Mouse (Mus musculus) cerebellum, adult 9-10 months (tissue): ENCODE measurements around the gene Mast2.
A peak's percentile ranks its signal among the peaks of the same experiment; 100 is the strongest.

Experiments used
- DNase-seq: peaks from one replicate; pipeline ENCODE4 v3.0.0; 2022

Gene Mast2

GRCm38 (mm10) chr4:116464126-116464981, at the start of gene Mast2:
Gene Mast2 (minus strand): TSS chr4:116464183.
- DNase-seq, result peak; percentile 87

- peak; percentile 96 for DNase-seq
Observed at GRCm38 (mm10) chr4:116507425-116508218, 43.6 kb upstream of the Mast2 start, which contains the start of gene Ipp. Gene Ipp (plus strand): TSS chr4:116507549.

GRCm38 (mm10) chr4:116506886-116507424, 43.0 kb upstream of the Mast2 start:
- no peak for DNase-seq

GRCm38 (mm10) chr4:116499978-116500377, 36.0 kb upstream of the Mast2 start:
- DNase-seq, result no peak

GRCm38 (mm10) chr4:116493646-116494045, 29.7 kb upstream of the Mast2 start:
- no peak for DNase-seq

GRCm38 (mm10) chr4:116492460-116492859, 28.5 kb upstream of the Mast2 start:
- no peak for DNase-seq

- no peak for DNase-seq
Observed at GRCm38 (mm10) chr4:116491886-116492285, 27.9 kb upstream of the Mast2 start.

GRCm38 (mm10) chr4:116491119-116491536, 27.1 kb upstream of the Mast2 start:
- DNase-seq, result no peak

GRCm38 (mm10) chr4:116483476-116483875, 19.5 kb upstream of the Mast2 start:
- DNase-seq, result no peak

- DNase-seq, result no peak
Observed at GRCm38 (mm10) chr4:116481322-116481721, 17.3 kb upstream of the Mast2 start.

- peak; percentile 44 for DNase-seq
Observed at GRCm38 (mm10) chr4:116463231-116464125, 505 bp downstream of the Mast2 start.

GRCm38 (mm10) chr4:116461943-116462342, 2.0 kb downstream of the Mast2 start:
- no peak for DNase-seq

GRCm38 (mm10) chr4:116451553-116451952, 12.4 kb downstream of the Mast2 start:
- no peak for DNase-seq

- no peak for DNase-seq
Observed at GRCm38 (mm10) chr4:116449951-116450350, 14.0 kb downstream of the Mast2 start.

GRCm38 (mm10) chr4:116448673-116449072, 15.3 kb downstream of the Mast2 start:
- DNase-seq, result peak; percentile 50

GRCm38 (mm10) chr4:116439383-116439782, 24.6 kb downstream of the Mast2 start:
- no peak for DNase-seq

- DNase-seq, result no peak
Observed at GRCm38 (mm10) chr4:116438561-116438960, 25.4 kb downstream of the Mast2 start.

- DNase-seq, result no peak
Observed at GRCm38 (mm10) chr4:116435626-116436025, 28.4 kb downstream of the Mast2 start.

- no peak for DNase-seq
Observed at GRCm38 (mm10) chr4:116422186-116422585, 41.8 kb downstream of the Mast2 start.

- DNase-seq, result no peak
Observed at GRCm38 (mm10) chr4:116421170-116421569, 42.8 kb downstream of the Mast2 start.

GRCm38 (mm10) chr4:116412993-116413392, 51.0 kb downstream of the Mast2 start:
- no peak for DNase-seq

GRCm38 (mm10) chr4:116411401-116411800, 52.6 kb downstream of the Mast2 start:
- no peak for DNase-seq
